ENCODE assay signal across 10 mouse cellular contexts in the genomic region with DNA sequence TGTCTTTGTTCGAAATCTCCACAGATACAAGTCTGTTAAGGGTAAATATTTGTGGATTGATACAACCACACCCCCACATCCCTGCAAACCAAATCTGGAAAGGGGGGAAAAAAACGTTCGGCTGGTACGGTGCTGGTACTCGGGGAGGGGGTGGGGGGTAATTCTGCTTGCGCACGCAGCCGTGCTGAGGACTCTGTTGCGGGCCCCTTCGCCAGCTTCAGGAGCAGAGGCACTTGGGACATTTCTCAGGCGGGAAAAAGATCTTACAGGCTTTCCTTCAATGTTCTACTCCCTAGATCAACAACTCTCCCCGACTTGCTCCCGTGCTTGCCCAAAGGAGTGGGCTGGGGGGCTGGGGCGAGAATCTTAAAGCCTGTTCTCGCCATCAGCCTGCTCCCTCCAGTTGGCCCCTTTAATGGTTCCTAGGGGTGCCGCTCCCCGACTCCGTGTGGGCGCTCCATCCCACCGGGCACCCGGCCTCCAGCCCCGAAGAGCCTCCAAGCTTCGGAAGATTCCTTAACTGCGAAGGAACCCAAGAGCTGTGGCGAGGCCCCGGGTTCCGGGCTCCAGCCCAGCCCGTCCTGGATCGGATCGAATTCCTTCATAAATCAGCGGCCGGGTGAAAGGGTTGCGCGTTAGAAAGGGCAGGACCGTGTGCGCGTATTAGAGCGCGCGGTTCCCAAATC. TPM values are rescaled to one million over a fixed set of nuclear protein-coding genes. Genes with fewer than 3 reads are reported as not detected.
DNase-seq lines count a peak whose midpoint lies in the region; ATAC-seq and TF ChIP-seq lines count a peak whose summit lies in the region.
"Had no signal": no experiment of that assay in that cellular context is flagged by ENCODE, and none has a peak within 500 bp of the region (broad histone marks: within the 10 kb centered on the region; RNA-seq: fewer than 3 reads in every experiment).

No protein-coding gene starts in this region.

- no peaks in the 10 kb centered on the region for H3K36me3 ChIP-seq in forebrain, embryonic 10.5 days (replicated peaks)
- no peaks in the 10 kb centered on the region for H3K36me3 ChIP-seq in forebrain, postnatal 0 days (ENCODE audit: insufficient read depth)
- no peaks in the 10 kb centered on the region for H3K36me3 ChIP-seq in liver, embryonic 11.5 days (ENCODE audit: control insufficient read depth, insufficient read depth, low read length)
- H3K36me3 ChIP-seq in limb, embryonic 12.5 days, result no peaks in the 10 kb centered on the region
- no peaks in the 10 kb centered on the region for H3K36me3 ChIP-seq in neural tube, embryonic 15.5 days

- under 1% methylated on average over 40 of the region's 40 CpGs for WGBS in forebrain, embryonic 10.5 days
- WGBS in forebrain, postnatal 0 days, result 2% methylated on average over 40 of the region's 40 CpGs
- WGBS in liver, embryonic 11.5 days, result 2% methylated on average over 40 of the region's 40 CpGs
- WGBS in limb, embryonic 12.5 days, result under 1% methylated on average over 40 of the region's 40 CpGs
- WGBS in neural tube, embryonic 15.5 days, result 0% methylated on average over 40 of the region's 40 CpGs

- no peak for TF ChIP-seq CTCF in forebrain, postnatal 0 days (IDR thresholded peaks at IDR 0.05; ENCODE audit: low read depth)

- peak overlapping the region; percentile 76 for H3K27ac ChIP-seq in forebrain, embryonic 10.5 days
- no peak overlapping the region for H3K27ac ChIP-seq in forebrain, postnatal 0 days (ENCODE audit: low read depth, low read length)
- no peak overlapping the region for H3K27ac ChIP-seq in liver, embryonic 11.5 days (ENCODE audit: low read depth, low read length)
- peak overlapping the region; percentile 93 for H3K27ac ChIP-seq in limb, embryonic 12.5 days
- H3K27ac ChIP-seq in neural tube, embryonic 15.5 days (replicated peaks), result peak overlapping the region; percentile 60
- H3K27ac ChIP-seq: left cerebral cortex, adult 2 months had no signal

- H3K9me3 ChIP-seq in forebrain, embryonic 10.5 days, result no peaks in the 10 kb centered on the region
- H3K9me3 ChIP-seq in forebrain, postnatal 0 days (ENCODE audit: low read length), result no peaks in the 10 kb centered on the region
- no peaks in the 10 kb centered on the region for H3K9me3 ChIP-seq in liver, embryonic 11.5 days (ENCODE audit: control insufficient read depth, low read length)
- H3K9me3 ChIP-seq in limb, embryonic 12.5 days, result no peaks in the 10 kb centered on the region
- H3K9me3 ChIP-seq in neural tube, embryonic 15.5 days (replicated peaks), result no peaks in the 10 kb centered on the region

- peak overlapping the region; percentile 40 for H3K4me3 ChIP-seq in forebrain, embryonic 10.5 days
- H3K4me3 ChIP-seq in forebrain, postnatal 0 days (ENCODE audit: low read depth, low read length), result no peak overlapping the region
- H3K4me3 ChIP-seq in liver, embryonic 11.5 days (ENCODE audit: low read depth, low read length), result 0 out of 2 replicates have a peak overlapping the region, but pooled peaks have one; percentile 7
- H3K4me3 ChIP-seq in limb, embryonic 12.5 days (replicated peaks), result peak overlapping the region; percentile 44
- peak overlapping the region; percentile 25 for H3K4me3 ChIP-seq in neural tube, embryonic 15.5 days (replicated peaks)
- H3K4me3 ChIP-seq: left cerebral cortex, adult 2 months had no signal

- no peak overlapping the region for H3K4me2 ChIP-seq in forebrain, postnatal 0 days (ENCODE audit: low read depth)
- H3K4me2 ChIP-seq in liver, embryonic 11.5 days, result peak overlapping the region; percentile 31
- H3K4me2 ChIP-seq in limb, embryonic 12.5 days, result peak overlapping the region; percentile 74
- peak overlapping the region; percentile 58 for H3K4me2 ChIP-seq in neural tube, embryonic 15.5 days

- H3K4me1 ChIP-seq in forebrain, embryonic 10.5 days, result peaks cover 87% of the 10 kb centered on the region
- no peaks in the 10 kb centered on the region for H3K4me1 ChIP-seq in forebrain, postnatal 0 days (ENCODE audit: insufficient read depth)
- no peaks in the 10 kb centered on the region; the same call in 1 of the 2 replicates for H3K4me1 ChIP-seq in liver, embryonic 11.5 days (replicated peaks; ENCODE audit: control insufficient read depth, insufficient read depth, low read length)
- H3K4me1 ChIP-seq in limb, embryonic 12.5 days (replicated peaks), result peaks cover 96% of the 10 kb centered on the region
- peaks cover 69% of the 10 kb centered on the region for H3K4me1 ChIP-seq in neural tube, embryonic 15.5 days

- no peak for ATAC-seq in forebrain, postnatal 0 days
- ATAC-seq in liver, embryonic 11.5 days (replicated peaks; ENCODE audit: low FRiP score), result no peak
- ATAC-seq in limb, embryonic 12.5 days (ENCODE audit: insufficient number of reproducible peaks, insufficient read depth, low FRiP score, low TSS enrichment, low read depth), result no peak
- ATAC-seq in neural tube, embryonic 15.5 days (ENCODE audit: low FRiP score), result no peak

- peak; percentile 51 for DNase-seq in forebrain, embryonic 10.5 days (ENCODE audit: extremely low spot score, low spot score)
- no peak for DNase-seq in forebrain, postnatal 0 days
- DNase-seq in liver, embryonic 11.5 days (ENCODE audit: low spot score), result no peak
- DNase-seq in liver, result no peak
- DNase-seq in ovary, postnatal 14 days (ENCODE audit: low spot score), result no peak
- DNase-seq in thymus, postnatal 4 days, result no peak
- DNase-seq: lung, postnatal 36 days had no signal

- no peak overlapping the region for H3K9ac ChIP-seq in forebrain, postnatal 0 days
- no peak overlapping the region for H3K9ac ChIP-seq in liver, embryonic 11.5 days (ENCODE audit: low read depth, low read length)
- H3K9ac ChIP-seq in limb, embryonic 12.5 days (replicated peaks), result peak overlapping the region; percentile 86
- H3K9ac ChIP-seq in neural tube, embryonic 15.5 days (replicated peaks), result peak overlapping the region; percentile 43

- peaks cover 100% of the 10 kb centered on the region for H3K27me3 ChIP-seq in forebrain, embryonic 10.5 days (ENCODE audit: poor library complexity, severe bottlenecking)
- peaks cover 87% of the 10 kb centered on the region for H3K27me3 ChIP-seq in forebrain, postnatal 0 days (ENCODE audit: insufficient read depth, low read length)
- H3K27me3 ChIP-seq in liver, embryonic 11.5 days (replicated peaks; ENCODE audit: control insufficient read depth, insufficient read depth, low read length), result peaks cover 98% of the 10 kb centered on the region
- peaks cover 95% of the 10 kb centered on the region for H3K27me3 ChIP-seq in limb, embryonic 12.5 days
- H3K27me3 ChIP-seq in neural tube, embryonic 15.5 days (replicated peaks), result peaks cover 92% of the 10 kb centered on the region

RNA-seq across cellular contexts. Expression of gene Lmx1b, which starts 9.1 kb away (rescaled TPM):
- 1.3 and 1.5 TPM in 2 replicates for polyA plus RNA-seq in forebrain, embryonic 10.5 days (2016; fragmentation: Nextera tagmentation; extraction: Ambion mirVana)
- 0.54 and 2.0 TPM in 2 replicates for total RNA-seq in forebrain, postnatal 0 days (2014; rRNA removed)
- 0.05 and 0.24 TPM in 2 replicates for polyA plus RNA-seq in forebrain, postnatal 0 days (2015; fragmentation: Nextera tagmentation; extraction: Ambion mirVana)
- polyA plus RNA-seq in liver, embryonic 11.5 days (2014; fragmentation: Nextera tagmentation; extraction: Ambion mirVana), result 0.14 TPM in 1 of 2 replicates, not detected in the other
- 8.6 and 9.9 TPM in 2 replicates for polyA plus RNA-seq in limb, embryonic 12.5 days (2016; fragmentation: Nextera tagmentation; extraction: Ambion mirVana)
- polyA plus RNA-seq in neural tube, embryonic 15.5 days (2015; fragmentation: Nextera tagmentation; extraction: Ambion mirVana), result 7.9 and 8.5 TPM in 2 replicates

Comparison
In these comparisons a context has a peak if more than half of its experiments do, and no peak if none do; other contexts are left out.
1. H3K27ac ChIP-seq: peak in forebrain, embryonic 10.5 days (single experiment), limb, embryonic 12.5 days (single experiment) and neural tube, embryonic 15.5 days (single experiment); none in forebrain, postnatal 0 days (single experiment) and liver, embryonic 11.5 days (single experiment).
2. H3K9ac ChIP-seq: peak in limb, embryonic 12.5 days (single experiment) and neural tube, embryonic 15.5 days (single experiment); none in forebrain, postnatal 0 days (single experiment) and liver, embryonic 11.5 days (single experiment).